Mouse (Mus musculus) kidney, embryonic 16.5 days (tissue): Measurements from ENCODE around the gene Ydjc. TPM values are rescaled to one million over a fixed set of nuclear protein-coding genes. Genes with fewer than 3 reads are reported as not detected.
"Not testable (repeated sequence)": the region's sequence is repeated elsewhere in the genome, so short reads cannot be mapped to it uniquely, and the experiment has no call there.

ENCODE experiments used
- ATAC-seq: fragments of 200-750 bp; cut with Nextera tagmentation; 2 replicates; pipeline ENCODE4 v1.8.0; 2017; ENCODE audit warnings: moderate TSS enrichment; ENCODE audit not compliant: low FRiP score, low TSS enrichment
- H3K27ac ChIP-seq: fragments of 300-500 bp; sonication (generic); 2 replicates; pipeline ENCODE4 v1.5.1; 2014; ENCODE audit warnings: low read length
- H3K27me3 ChIP-seq: fragments of 300-500 bp; sonication (generic); 2 replicates; pipeline ENCODE4 v1.6.1; 2014; ENCODE audit warnings: low read length, control low read depth, mixed read lengths; ENCODE audit not compliant: insufficient read depth
- H3K36me3 ChIP-seq: fragments of 300-500 bp; sonication (generic); 2 replicates; pipeline ENCODE4 v1.6.1; 2014; ENCODE audit warnings: low read length, control low read depth, mixed read lengths; ENCODE audit not compliant: insufficient read depth
- H3K4me1 ChIP-seq: fragments of 300-500 bp; sonication (generic); 2 replicates; pipeline ENCODE4 v1.6.1; 2014; ENCODE audit warnings: low read length, control low read depth, mixed read lengths; ENCODE audit not compliant: insufficient read depth
- H3K4me2 ChIP-seq: fragments of 300-500 bp; sonication (generic); replicated peaks from 2 replicates; pipeline ENCODE4 v1.6.1; 2014; ENCODE audit warnings: low read depth, low read length
- H3K4me3 ChIP-seq: fragments of 300-500 bp; sonication (generic); 2 replicates; pipeline ENCODE4 v1.5.1; 2014; ENCODE audit warnings: mild to moderate bottlenecking, low read length
- H3K9ac ChIP-seq: fragments of 300-500 bp; sonication (generic); replicated peaks from 2 replicates; pipeline ENCODE4 v1.6.1; 2014; ENCODE audit warnings: low read length
- H3K9me3 ChIP-seq: fragments of 300-500 bp; sonication (generic); 2 replicates; pipeline ENCODE4 v1.6.1; 2016; ENCODE audit warnings: low read length, control low read depth
- WGBS: fragments of 180-500 bp; shearing (Covaris S2); extraction: QIAGEN DNeasy Blood & Tissue Kit; methylation state at CpG from one replicate; pipeline ENCODE4 v1.1.7; 2014; 5-methylcytosine and 5-hydroxymethylcytosine counted together
- polyA plus RNA-seq: library from polyadenylated mRNA; unstranded; fragments of >200 nt; fragmentation: Nextera tagmentation; extraction: Ambion mirVana; gene quantifications from 2 replicates; pipeline ENCODE4 v1.2.1, GENCODE M21; 2015

Ydjc gene
- polyA plus RNA-seq, 1 experiment from 2014 or later, result 7.2 TPM

DNA sequence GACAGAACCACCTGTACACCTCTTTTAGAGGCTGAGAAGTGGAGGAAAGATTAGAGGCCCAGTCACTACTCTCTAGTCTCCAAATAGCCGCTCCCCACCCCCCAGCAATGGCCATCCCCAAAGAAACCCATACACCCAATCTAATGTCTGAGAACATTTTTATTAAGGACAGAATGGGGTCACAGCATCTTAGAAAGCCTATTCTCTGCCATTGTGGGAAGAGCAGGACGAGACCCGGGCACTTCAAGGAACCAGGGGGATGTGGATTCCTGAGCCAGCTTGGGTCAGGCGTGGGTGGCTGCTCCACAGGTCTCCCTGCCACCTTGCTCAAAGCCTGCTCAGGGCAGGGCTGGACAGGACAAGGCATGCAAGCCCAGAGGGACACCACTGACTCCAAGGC lies 7.5 kb downstream of the Ydjc start:
- ATAC-seq, result no peak
- 92% methylated on average over 4 of the region's 4 CpGs for WGBS
- H3K4me3 ChIP-seq, result no peak overlapping the region
- H3K9me3 ChIP-seq, result no peaks in the 10 kb centered on the region
- no peak overlapping the region for H3K9ac ChIP-seq
- H3K4me1 ChIP-seq, result peaks cover 11% of the 10 kb centered on the region
- peaks cover 28% of the 10 kb centered on the region for H3K36me3 ChIP-seq
- H3K27me3 ChIP-seq, result no peaks in the 10 kb centered on the region
- no peak overlapping the region for H3K4me2 ChIP-seq
- no peak overlapping the region for H3K27ac ChIP-seq

GRCm38 (mm10) chr16:17154346-17154745 lies 9.9 kb downstream of the Ydjc start:
- whole genome bisulfite sequencing, result 91% methylated on average over 2 of the region's 2 CpGs

GRCm38 (mm10) chr16:17165478-17165877 lies 21.1 kb downstream of the Ydjc start:
- not testable (repeated sequence) for H3K4me2 ChIP-seq, H3K9ac ChIP-seq, H3K4me1 ChIP-seq, H3K9me3 ChIP-seq, H3K4me3 ChIP-seq, ATAC-seq, H3K27ac ChIP-seq, H3K27me3 ChIP-seq
- H3K36me3 ChIP-seq, result peaks cover 18% of the 10 kb centered on the region
- WGBS, result 100% methylated on average over 1 of the region's 1 CpGs

More at GRCm38 (mm10) chr16:17154346-17154745, 9.9 kb downstream of the Ydjc start:
- H3K4me2 ChIP-seq, result no peak overlapping the region
- no peaks in the 10 kb centered on the region for H3K9me3 ChIP-seq
- ATAC-seq, result no peak
- no peak overlapping the region for H3K9ac ChIP-seq
- no peak overlapping the region for H3K27ac ChIP-seq
- H3K4me1 ChIP-seq, result no peaks in the 10 kb centered on the region
- H3K27me3 ChIP-seq, result no peaks in the 10 kb centered on the region
- peaks cover 45% of the 10 kb centered on the region for H3K36me3 ChIP-seq
- H3K4me3 ChIP-seq, result no peak overlapping the region

DNA sequence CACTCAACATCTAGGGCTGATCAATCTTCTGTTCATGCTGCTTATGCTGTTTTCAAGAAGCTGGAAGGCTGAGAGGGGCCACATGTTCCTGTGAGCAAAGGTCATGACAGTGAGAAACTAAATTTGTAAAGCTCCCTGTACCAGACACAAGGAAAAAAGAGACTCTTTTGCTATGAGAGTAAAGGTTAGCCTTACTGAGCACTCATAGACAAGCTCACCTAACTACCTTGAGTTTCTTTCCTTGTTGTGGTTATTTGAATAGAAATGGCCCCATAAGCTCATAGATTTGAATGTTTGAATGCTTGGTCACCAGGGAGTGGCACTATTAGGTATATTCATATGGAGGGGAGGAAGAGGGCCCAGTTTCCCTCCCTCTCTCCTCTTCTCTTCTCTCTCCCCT lies 22.8 kb downstream of the Ydjc start:
- ATAC-seq, result no peak
- Histone ChIP-seq H3K36me3 (peaks cover 20% of the 10 kb centered on the region), H3K4me1 (no peaks in the 10 kb centered on the region), H3K9ac (no peak overlapping the region), H3K9me3 (no peaks in the 10 kb centered on the region), H3K27me3 (no peaks in the 10 kb centered on the region), H3K4me2 (no peak overlapping the region), H3K4me3 (no peak overlapping the region), H3K27ac (no peak overlapping the region)

GRCm38 (mm10) chr16:17168049-17168448 lies 23.6 kb downstream of the Ydjc start:
- H3K36me3 ChIP-seq, result peaks cover 27% of the 10 kb centered on the region
- no peaks in the 10 kb centered on the region for H3K4me1 ChIP-seq
- ATAC-seq, result no peak
- H3K9me3 ChIP-seq, result no peaks in the 10 kb centered on the region
- no peak overlapping the region for H3K4me3 ChIP-seq
- no peak overlapping the region for H3K27ac ChIP-seq
- 89% methylated on average over 5 of the region's 5 CpGs for WGBS
- H3K27me3 ChIP-seq, result no peaks in the 10 kb centered on the region
- H3K9ac ChIP-seq, result no peak overlapping the region
- H3K4me2 ChIP-seq, result no peak overlapping the region

GRCm38 (mm10) chr16:17175765-17176164 lies 31.3 kb downstream of the Ydjc start:
- H3K9ac ChIP-seq, result no peak overlapping the region
- no peak overlapping the region for H3K27ac ChIP-seq
- H3K36me3 ChIP-seq, result peaks cover 15% of the 10 kb centered on the region
- H3K9me3 ChIP-seq, result no peaks in the 10 kb centered on the region
- no peak for ATAC-seq
- no peaks in the 10 kb centered on the region for H3K27me3 ChIP-seq
- H3K4me3 ChIP-seq, result no peak overlapping the region
- H3K4me1 ChIP-seq, result no peaks in the 10 kb centered on the region
- 93% methylated on average over 2 of the region's 2 CpGs for WGBS
- no peak overlapping the region for H3K4me2 ChIP-seq

DNA sequence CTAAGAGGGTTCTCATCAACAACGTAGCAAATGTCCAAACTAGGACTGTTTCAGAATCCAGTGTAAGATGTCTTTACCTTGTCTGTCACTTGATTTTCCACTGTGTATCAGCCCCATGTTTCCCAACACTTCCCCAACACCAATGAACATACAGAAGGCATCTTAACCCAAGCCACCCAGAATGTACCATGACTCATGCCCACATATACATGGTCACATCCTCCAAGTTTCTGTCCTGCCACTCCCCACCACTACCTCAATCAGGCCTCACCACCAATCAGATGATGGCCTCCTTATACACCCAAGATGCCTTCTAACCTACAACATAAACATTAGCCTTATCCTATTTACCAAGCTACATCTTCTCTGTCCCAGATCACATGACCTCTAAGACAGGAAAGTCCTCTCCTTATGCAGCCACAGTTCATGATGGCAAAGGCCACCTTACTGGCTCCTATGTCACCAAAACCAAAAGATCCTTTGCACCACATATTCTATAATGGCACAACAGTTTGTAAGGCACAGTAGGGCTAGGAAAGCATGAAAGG lies 33.3 kb downstream of the Ydjc start:
- no peak overlapping the region for H3K4me2 ChIP-seq
- 97% methylated on average over 1 of the region's 1 CpGs for WGBS
- no peaks in the 10 kb centered on the region for H3K27me3 ChIP-seq
- H3K27ac ChIP-seq, result no peak overlapping the region
- H3K9me3 ChIP-seq, result no peaks in the 10 kb centered on the region
- no peak overlapping the region for H3K4me3 ChIP-seq
- peaks cover 9% of the 10 kb centered on the region for H3K36me3 ChIP-seq
- no peaks in the 10 kb centered on the region for H3K4me1 ChIP-seq
- H3K9ac ChIP-seq, result no peak overlapping the region
- ATAC-seq, result no peak

DNA sequence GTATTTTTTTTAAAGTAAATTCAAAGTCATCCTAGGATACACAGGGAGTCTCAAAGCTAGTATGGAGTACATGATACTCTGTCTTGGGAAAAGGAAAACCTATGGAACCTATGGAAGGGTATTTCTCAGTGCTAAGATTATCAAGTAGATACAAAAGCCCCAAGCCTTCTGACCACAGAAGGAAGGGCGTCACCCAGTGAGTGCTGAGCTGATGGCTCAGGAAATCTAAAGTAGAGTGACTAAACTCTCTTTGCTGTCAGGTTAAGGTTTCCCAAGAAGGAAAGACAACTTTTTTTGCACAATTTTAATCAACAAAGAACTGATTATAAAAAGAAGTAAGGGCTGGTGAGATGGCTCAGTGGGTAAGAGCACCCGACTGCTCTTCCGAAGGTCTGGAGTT lies 35.3 kb downstream of the Ydjc start:
- Histone ChIP-seq H3K27ac (no peak overlapping the region), H3K27me3 (no peaks in the 10 kb centered on the region), H3K4me2 (no peak overlapping the region), H3K9me3 (no peaks in the 10 kb centered on the region), H3K9ac (no peak overlapping the region), H3K4me3 (no peak overlapping the region), H3K4me1 (no peaks in the 10 kb centered on the region), H3K36me3 (peaks cover 4% of the 10 kb centered on the region)
- 90% methylated on average over 3 of the region's 3 CpGs for WGBS
- no peak for ATAC-seq

DNA sequence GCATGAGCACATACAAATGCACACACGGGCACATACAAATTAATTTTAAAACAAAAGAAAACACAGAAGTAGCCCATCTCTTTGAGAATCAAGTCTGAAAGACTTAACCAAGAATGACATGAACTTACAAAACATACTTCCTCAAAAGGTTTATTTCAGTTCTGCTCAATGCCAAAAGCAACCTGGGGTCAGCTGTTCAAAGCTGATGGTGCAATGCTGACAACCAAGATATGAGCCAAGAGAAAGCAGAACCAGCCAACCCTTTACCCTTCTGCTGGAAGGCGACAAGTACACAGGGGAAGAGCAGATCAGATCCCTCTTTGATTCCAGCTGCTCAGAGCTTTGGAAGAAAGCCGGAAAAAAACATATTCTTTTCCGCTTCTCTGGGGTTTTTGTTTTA lies 37.0 kb downstream of the Ydjc start:
- Histone ChIP-seq H3K4me3 (no peak overlapping the region), H3K27ac (no peak overlapping the region), H3K36me3 (peaks cover 18% of the 10 kb centered on the region), H3K4me2 (no peak overlapping the region), H3K4me1 (no peaks in the 10 kb centered on the region), H3K9ac (no peak overlapping the region), H3K27me3 (no peaks in the 10 kb centered on the region), H3K9me3 (no peaks in the 10 kb centered on the region)
- 90% methylated on average over 4 of the region's 4 CpGs for WGBS
- no peak for ATAC-seq

DNA sequence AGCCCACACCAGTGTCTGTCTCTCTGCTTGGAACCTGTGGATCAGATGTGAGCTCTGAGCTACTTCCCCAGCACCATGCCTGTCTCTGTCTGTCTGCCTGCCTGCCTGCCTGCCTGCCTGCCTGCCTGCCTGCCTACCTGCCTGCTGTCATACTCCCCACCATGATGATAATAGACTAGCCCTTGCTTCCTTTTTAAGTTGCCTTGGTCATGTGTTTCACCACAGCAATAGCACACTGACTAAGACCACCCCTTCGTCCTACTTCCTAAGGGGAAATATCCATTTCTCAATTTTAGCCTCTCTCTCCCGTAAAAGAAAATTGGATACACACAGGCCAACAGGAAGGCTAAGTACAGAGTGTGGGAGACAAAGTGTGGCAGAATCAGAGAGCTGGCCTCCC lies 37.7 kb downstream of the Ydjc start:
- WGBS, result 64% methylated on average over 2 of the region's 2 CpGs
- Histone ChIP-seq H3K9me3 (no peaks in the 10 kb centered on the region), H3K4me2 (no peak overlapping the region), H3K27me3 (no peaks in the 10 kb centered on the region), H3K4me1 (no peaks in the 10 kb centered on the region), H3K36me3 (peaks cover 18% of the 10 kb centered on the region), H3K4me3 (no peak overlapping the region), H3K9ac (no peak overlapping the region), H3K27ac (no peak overlapping the region)
- ATAC-seq, result no peak
